Mouse (Mus musculus) right cerebral cortex, adult 2 months (tissue): ENCODE measurements around the gene Gapdhs.
"Not testable (repeated sequence)": the region's sequence is repeated elsewhere in the genome, so short reads cannot be mapped to it uniquely, and the experiment has no call there.

ENCODE experiments used
- DNase-seq, 2 experiments: peaks; one replicate each; pipeline ENCODE4 v3.0.0; 2021 to 2022; ENCODE audit warnings: low spot score in 2 of 2

Gene Gapdhs

DNA sequence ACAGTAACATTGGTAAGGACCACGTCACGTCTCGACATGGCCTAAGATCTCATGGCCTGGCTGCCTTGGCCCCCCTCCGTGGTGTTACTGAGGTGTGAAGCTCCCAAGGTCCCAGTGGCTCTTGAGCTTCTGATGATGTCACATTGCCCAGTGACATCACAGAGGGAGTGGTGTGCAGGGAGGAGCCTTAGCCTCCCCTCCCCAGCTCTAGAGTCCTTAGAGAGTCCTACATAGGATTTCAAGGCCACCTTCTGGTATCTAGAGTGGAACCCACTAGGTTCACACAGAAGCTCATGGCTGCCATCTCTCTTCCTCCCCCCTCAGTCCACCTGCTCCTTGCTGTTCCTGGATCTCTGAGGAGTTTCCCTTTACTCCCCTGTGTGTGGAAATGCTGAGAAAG lies at the start of gene Gapdhs:
Gapdhs (minus strand) TSS at position 65 of the 400 bp plus-strand sequence.
- not testable (repeated sequence) for DNase-seq

GRCm38 (mm10) chr7:30791921-30792320 lies 48.4 kb upstream of the Gapdhs start:
- DNase-seq = no peak

- peak in 1 of 2 experiments; percentile 13 for DNase-seq
These were observed 46.7 kb upstream of the Gapdhs start for GRCm38 (mm10) chr7:30790141-30790540.

- DNase-seq = no peak
These were observed 44.0 kb upstream of the Gapdhs start, which contains the start of gene Krtdap for GRCm38 (mm10) chr7:30787377-30788022. TSS of gene Krtdap (plus strand) at chr7:30787896.

- DNase-seq = peak in 1 of 2 experiments; percentile 31
These were observed 42.5 kb upstream of the Gapdhs start for GRCm38 (mm10) chr7:30785721-30786546.

DNA sequence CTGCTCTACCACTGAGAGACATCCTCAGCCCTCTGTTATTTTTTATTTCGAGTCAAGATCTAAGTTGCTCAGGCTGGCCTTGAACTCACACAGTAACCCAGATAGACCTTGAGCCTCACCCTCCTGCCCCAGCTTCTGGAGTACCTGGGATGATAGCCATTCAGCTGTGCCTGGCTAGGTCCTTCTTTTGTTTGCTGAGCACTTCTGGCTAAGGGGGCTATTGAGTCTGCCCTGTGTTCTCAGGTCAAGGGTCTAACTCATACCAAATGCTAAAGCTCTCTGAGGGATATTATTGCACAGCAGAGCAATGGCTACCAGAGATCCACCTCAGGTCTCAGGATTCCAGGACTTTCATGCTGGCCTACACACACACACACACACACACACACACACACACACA lies 41.7 kb upstream of the Gapdhs start:
- no peak for DNase-seq

- DNase-seq = no peak
These were observed 39.2 kb upstream of the Gapdhs start for GRCm38 (mm10) chr7:30782658-30783057.

- no peak for DNase-seq
These were observed 38.3 kb upstream of the Gapdhs start for GRCm38 (mm10) chr7:30781792-30782191.

GRCm38 (mm10) chr7:30777911-30778310 lies 34.4 kb upstream of the Gapdhs start:
- no peak for DNase-seq

- DNase-seq = no peak
These were observed 33.6 kb upstream of the Gapdhs start for GRCm38 (mm10) chr7:30777081-30777579.

GRCm38 (mm10) chr7:30776104-30776503 lies 32.6 kb upstream of the Gapdhs start:
- DNase-seq = peak in 1 of 2 experiments; percentile 23

- no peak for DNase-seq
These were observed 25.8 kb upstream of the Gapdhs start for GRCm38 (mm10) chr7:30769236-30769635.

- DNase-seq = no peak
These were observed 22.9 kb upstream of the Gapdhs start for GRCm38 (mm10) chr7:30766408-30766807.

DNA sequence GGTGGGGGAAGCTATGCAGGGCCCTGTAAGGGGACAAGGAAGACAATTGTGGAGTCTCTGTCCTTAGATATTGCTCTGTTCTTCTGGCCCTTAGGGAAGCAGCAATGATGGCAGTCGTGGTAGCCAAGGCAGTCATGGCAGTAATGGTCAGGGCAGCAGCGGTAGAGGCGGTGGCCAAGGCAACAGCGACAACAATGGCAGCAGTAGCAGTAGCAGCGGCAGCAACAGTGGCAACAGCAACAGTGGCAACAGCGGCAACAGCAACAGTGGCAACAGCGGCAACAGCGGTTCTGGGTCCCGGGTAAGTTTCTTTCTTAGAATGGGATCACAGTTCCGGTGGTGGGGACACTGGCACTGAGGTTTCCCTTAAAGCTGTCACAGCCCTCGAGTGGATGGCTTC lies 21.7 kb upstream of the Gapdhs start:
- DNase-seq = no peak

DNA sequence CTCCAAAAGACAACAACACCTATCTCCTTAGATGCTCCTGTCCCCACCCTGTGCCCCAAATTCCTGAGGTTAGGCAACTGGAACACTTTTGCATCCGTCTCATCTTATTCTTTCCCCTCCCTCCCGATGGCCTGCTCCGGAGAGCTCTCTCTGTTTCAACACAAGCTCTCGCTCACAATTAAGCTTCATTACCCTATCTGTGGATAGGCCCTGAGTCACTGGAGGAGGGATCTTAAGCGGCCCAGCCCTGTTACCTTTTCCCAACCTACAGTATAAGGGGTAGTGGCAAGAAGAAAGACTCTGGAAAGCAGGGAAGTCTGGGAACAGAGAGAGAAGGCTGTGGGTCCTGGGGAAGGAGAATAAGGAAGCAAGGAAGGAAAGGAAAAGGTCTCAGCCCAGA lies 20.0 kb upstream of the Gapdhs start, which contains the start of gene Dmkn:
Dmkn (plus strand) TSS at position 301 of the 400 bp plus-strand sequence.
- no peak for DNase-seq

GRCm38 (mm10) chr7:30761769-30762352 lies 18.4 kb upstream of the Gapdhs start:
- no peak for DNase-seq

DNA sequence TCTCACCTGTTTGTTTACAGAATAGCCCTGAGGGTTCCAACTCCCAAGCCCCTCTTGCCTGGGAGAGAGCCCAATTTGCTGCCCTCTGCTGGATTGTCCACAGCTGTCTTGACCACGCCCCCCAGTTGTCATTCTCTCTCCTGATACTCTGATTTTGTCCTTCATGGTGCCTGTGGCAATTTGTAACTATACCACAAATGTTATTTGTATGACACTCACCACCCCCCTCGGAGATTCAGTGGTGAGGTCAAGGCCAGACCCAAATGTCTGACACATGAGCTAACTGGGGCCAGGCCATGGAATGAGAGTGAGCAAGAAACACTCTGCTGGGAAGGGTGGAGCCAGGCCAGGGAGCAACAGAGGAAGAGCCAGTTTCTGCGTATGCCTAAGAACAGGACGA lies 15.4 kb upstream of the Gapdhs start:
- DNase-seq = no peak

GRCm38 (mm10) chr7:30757001-30757400 lies 13.5 kb upstream of the Gapdhs start:
- no peak for DNase-seq

GRCm38 (mm10) chr7:30751086-30751669 lies 7.7 kb upstream of the Gapdhs start, which contains the start of gene Sbsn:
TSS of gene Sbsn (plus strand) at chr7:30751471.
- no peak for DNase-seq

DNA sequence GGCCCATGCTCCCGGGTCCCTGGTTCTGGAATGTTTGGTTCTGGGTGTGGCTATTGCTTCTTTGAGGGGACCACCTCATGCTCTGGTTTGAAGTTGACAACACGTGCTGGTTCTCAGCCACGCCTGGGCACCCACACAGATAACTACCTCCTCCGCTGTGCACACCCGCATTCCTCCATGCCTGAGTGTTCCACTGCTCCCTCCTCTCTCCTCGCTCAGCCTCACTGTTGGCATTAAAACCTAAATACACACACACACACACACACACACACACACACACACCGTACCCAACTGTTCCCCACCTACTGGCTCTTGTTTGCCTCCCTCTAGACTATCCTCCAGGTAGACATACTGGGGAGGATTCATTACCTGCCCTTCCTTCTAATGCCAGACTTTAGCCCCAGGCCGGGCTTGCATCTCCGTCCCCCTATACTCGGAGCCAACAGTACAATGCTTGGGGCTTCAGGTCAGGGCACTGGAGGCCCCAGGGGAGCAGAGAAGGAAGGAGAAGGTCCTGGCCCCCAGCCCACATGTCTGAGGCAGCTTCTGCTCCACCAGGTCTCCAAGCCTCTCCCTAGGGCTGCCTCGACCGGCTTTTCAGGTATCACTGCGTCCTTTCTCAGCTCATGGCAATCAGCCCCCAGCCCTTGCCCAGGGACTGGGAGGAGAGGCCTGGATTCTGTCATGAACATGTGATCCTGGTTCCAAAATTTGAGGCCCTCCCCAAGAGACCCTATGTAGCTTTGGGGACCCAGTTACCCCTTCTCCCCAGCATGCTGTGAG lies 6.5 kb upstream of the Gapdhs start:
- peak in 1 of 2 experiments; percentile 19 for DNase-seq
